Mouse (Mus musculus) small intestine, adult 2 months (tissue): Measurements from ENCODE around the gene Cbfa2t3.

Experiments used
- CTCF ChIP-seq: fragments of 200-500 bp; IDR thresholded peaks from 2 replicates; pipeline ENCODE4 v1.5.1; 2012; ENCODE audit warnings: low read depth, mild to moderate bottlenecking, control low read depth, inconsistent platforms, low read length, moderate library complexity, mixed read lengths; ENCODE audit not compliant: insufficient replicate concordance, insufficient read length; ENCODE audit errors: extremely low read depth
- POLR2A ChIP-seq: fragments of 200-500 bp; IDR thresholded peaks from 2 replicates; pipeline ENCODE4 v1.6.1; 2012; ENCODE audit warnings: low read depth, mild to moderate bottlenecking, control low read depth, inconsistent platforms, low read length, moderate library complexity

GRCm38 (mm10) chr8:122586171-122586570, 112.7 kb downstream of the Cbfa2t3 start:
- no peak for TF ChIP-seq CTCF
- no peak for TF ChIP-seq POLR2A
